Mouse (Mus musculus) midbrain, embryonic 11.5 days (tissue): ENCODE results near the gene Ahr. TPM values are rescaled to one million over a fixed set of nuclear protein-coding genes. Genes with fewer than 3 reads are reported as not detected.
A peak's percentile ranks its signal among the peaks of the same experiment; 100 is the strongest.

Experiments used
- ATAC-seq: fragments of 200-750 bp; cut with Nextera tagmentation; 2 replicates; pipeline ENCODE4 v1.8.0; 2017; ENCODE audit warnings: moderate TSS enrichment, moderate library complexity; ENCODE audit not compliant: low FRiP score
- DNase-seq: peaks from one replicate; pipeline ENCODE4 v3.0.0; 2015; ENCODE audit warnings: low spot score; ENCODE audit errors: missing footprints
- H3K27ac ChIP-seq: fragments of 300-500 bp; sonication (generic); 2 replicates; pipeline ENCODE4 v1.5.1; 2014; ENCODE audit warnings: low read depth, low read length
- H3K27me3 ChIP-seq: fragments of 300-500 bp; sonication (generic); 2 replicates; pipeline ENCODE4 v1.6.1; 2014; ENCODE audit warnings: mild to moderate bottlenecking, low read length, moderate library complexity, mixed read lengths; ENCODE audit not compliant: control insufficient read depth, insufficient read depth
- H3K36me3 ChIP-seq: fragments of 300-500 bp; sonication (generic); 2 replicates; pipeline ENCODE4 v1.6.1; 2014; ENCODE audit warnings: mild to moderate bottlenecking, low read length, moderate library complexity, mixed read lengths; ENCODE audit not compliant: control insufficient read depth, insufficient read depth
- H3K4me1 ChIP-seq: fragments of 300-500 bp; sonication (generic); 2 replicates; pipeline ENCODE4 v1.6.1; 2014; ENCODE audit warnings: low read length; ENCODE audit not compliant: control insufficient read depth, insufficient read depth
- H3K4me2 ChIP-seq: fragments of 300-500 bp; sonication (generic); 2 replicates; pipeline ENCODE4 v1.6.1; 2014; ENCODE audit warnings: mild to moderate bottlenecking, moderate library complexity
- H3K4me3 ChIP-seq: fragments of 300-500 bp; sonication (generic); 2 replicates; pipeline ENCODE4 v1.5.1; 2014; ENCODE audit warnings: low read depth, low read length
- H3K9ac ChIP-seq: fragments of 300-500 bp; sonication (generic); 2 replicates; pipeline ENCODE4 v1.6.1; 2014; ENCODE audit warnings: low read length
- H3K9me3 ChIP-seq: fragments of 300-500 bp; sonication (generic); 2 replicates; pipeline ENCODE4 v1.6.1; 2016; ENCODE audit warnings: low read length; ENCODE audit not compliant: control insufficient read depth
- WGBS: fragments of 180-500 bp; shearing (Covaris S2); extraction: QIAGEN DNeasy Blood & Tissue Kit; methylation state at CpG from one replicate; pipeline ENCODE4 v1.1.7; 2014; 5-methylcytosine and 5-hydroxymethylcytosine counted together
- polyA plus RNA-seq: library from polyadenylated mRNA; unstranded; fragments of >200 nt; fragmentation: Nextera tagmentation; extraction: Ambion mirVana; gene quantifications from 2 replicates; pipeline ENCODE4 v1.2.1, GENCODE M21; 2014

Gene Ahr
- polyA plus RNA-seq, result 2.0 and 2.1 TPM in 2 replicates

DNA sequence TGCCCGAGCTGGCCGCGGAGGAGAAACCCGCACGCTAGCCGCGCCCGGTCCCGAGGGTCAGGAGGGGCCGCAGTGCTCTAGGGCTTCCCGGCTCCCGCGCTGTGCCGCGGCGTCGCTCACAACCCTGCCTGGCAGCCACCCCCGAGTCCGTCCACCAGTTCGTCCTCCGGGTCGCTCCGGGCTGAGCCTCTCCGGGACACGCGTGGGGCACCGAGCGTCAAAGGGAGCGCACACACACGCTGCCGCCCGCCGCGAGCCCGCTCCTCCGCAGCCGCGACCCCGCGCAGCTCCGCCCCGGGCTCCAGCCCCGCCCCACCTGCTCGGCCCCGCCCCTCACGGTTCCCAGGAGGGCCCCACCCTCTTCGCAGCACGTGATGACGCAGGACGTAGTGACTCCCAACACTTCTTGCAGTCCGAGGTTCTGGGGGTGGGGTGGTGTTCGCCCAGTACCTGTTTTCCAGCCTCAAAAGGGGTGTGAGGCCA lies at the start of gene Ahr:
Gene Ahr, minus strand, starts transcription at position 285 of the 483 bp plus-strand sequence.
- H3K36me3 ChIP-seq, result no peaks in the 10 kb centered on the region
- H3K4me3 ChIP-seq, result peak within 1 kb of the TSS; percentile 70
- H3K4me2 ChIP-seq, result peak within 1 kb of the TSS; percentile 100
- WGBS, result under 1% methylated on average over 43 of the region's 52 CpGs
- H3K9me3 ChIP-seq, result no peaks in the 10 kb centered on the region
- H3K4me1 ChIP-seq, result peaks cover 4% of the 10 kb centered on the region; the same call in 1 of the 2 replicates
- H3K9ac ChIP-seq, result peak within 1 kb of the TSS; percentile 61
- H3K27me3 ChIP-seq, result peaks cover 7% of the 10 kb centered on the region
- ATAC-seq (peak; percentile 98), DNase-seq (peak; percentile 98)
- H3K27ac ChIP-seq, result no peak within 1 kb of the TSS

DNA sequence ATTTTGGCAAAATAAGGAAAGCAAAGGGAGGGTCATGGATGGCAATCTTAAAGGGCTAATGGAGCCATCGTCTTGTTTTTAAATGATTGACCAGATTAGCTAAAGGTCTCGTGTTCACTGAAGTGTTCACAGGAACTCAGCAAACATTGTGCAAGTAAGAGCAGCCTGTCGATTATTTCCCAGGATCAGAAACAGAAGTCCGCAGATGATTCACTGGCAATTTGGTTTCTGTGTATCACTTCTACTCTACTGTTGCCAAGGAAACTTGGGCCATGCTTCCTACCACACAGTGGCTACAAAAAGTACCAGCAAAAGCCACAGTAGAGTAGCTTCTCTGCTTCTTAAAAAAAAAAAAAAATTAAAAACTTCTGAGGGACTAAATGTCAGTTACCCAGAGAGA lies 44.0 kb upstream of the Ahr start:
- no peak overlapping the region for H3K27ac ChIP-seq
- 78% methylated on average over 4 of the region's 4 CpGs for WGBS
- ATAC-seq, result no peak

DNA sequence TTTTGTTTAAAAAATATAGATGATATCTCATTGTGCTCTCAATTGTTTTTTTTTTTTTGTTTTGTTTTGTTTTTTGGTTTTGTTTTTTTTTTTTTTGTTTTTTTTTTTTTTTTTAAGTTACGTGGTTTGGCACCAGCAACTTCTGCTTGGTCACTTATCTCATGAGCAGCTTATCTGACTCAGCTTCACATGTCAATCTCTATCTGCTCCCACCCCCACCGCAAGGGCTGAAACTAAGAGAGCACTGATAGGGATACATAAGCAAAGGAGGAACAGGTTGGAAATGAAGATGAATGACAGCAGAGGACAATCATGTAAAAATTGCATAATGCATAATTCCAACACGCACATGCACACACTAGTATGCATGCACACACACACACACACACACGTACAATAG lies 41.3 kb upstream of the Ahr start:
- WGBS, result 89% methylated on average over 4 of the region's 4 CpGs
- Histone ChIP-seq H3K27ac (no peak overlapping the region), H3K9me3 (no peaks in the 10 kb centered on the region), H3K4me3 (no peak overlapping the region), H3K36me3 (no peaks in the 10 kb centered on the region), H3K9ac (no peak overlapping the region), H3K27me3 (no peaks in the 10 kb centered on the region), H3K4me2 (no peak overlapping the region), H3K4me1 (no peaks in the 10 kb centered on the region)
- DNase-seq, result no peak
- no peak for ATAC-seq

More for the DNA sequence above, 44.0 kb upstream of the Ahr start:
- Histone ChIP-seq H3K4me2 (no peak overlapping the region), H3K9me3 (no peaks in the 10 kb centered on the region), H3K4me3 (no peak overlapping the region), H3K9ac (no peak overlapping the region), H3K27me3 (no peaks in the 10 kb centered on the region), H3K36me3 (no peaks in the 10 kb centered on the region), H3K4me1 (no peaks in the 10 kb centered on the region)
- peak; percentile 21 for DNase-seq

DNA sequence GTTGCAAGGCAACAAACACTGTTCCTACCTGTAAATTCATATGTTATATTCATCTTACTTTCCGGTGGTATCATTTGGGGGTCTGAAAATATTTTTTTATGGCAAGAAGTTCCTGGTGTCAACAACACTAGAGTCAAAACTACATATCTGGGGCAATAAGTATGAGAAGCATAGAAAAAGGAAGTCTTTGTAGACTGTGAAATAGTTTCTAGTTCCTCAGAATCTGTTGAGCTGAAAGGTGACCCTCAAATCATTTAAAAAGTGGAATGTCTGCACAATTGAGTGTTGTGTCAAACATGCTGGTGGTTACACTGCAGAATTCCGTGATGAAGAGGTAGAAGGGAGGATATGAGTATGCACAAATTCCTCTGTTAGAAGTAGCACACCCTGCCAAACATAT lies 38.9 kb upstream of the Ahr start:
- Histone ChIP-seq H3K4me3 (no peak overlapping the region), H3K36me3 (no peaks in the 10 kb centered on the region), H3K9ac (no peak overlapping the region), H3K27ac (no peak overlapping the region), H3K27me3 (no peaks in the 10 kb centered on the region), H3K9me3 (no peaks in the 10 kb centered on the region), H3K4me2 (no peak overlapping the region), H3K4me1 (no peaks in the 10 kb centered on the region)
- ATAC-seq (no peak), DNase-seq (peak; percentile 14)
- WGBS, result 85% methylated on average over 2 of the region's 2 CpGs

DNA sequence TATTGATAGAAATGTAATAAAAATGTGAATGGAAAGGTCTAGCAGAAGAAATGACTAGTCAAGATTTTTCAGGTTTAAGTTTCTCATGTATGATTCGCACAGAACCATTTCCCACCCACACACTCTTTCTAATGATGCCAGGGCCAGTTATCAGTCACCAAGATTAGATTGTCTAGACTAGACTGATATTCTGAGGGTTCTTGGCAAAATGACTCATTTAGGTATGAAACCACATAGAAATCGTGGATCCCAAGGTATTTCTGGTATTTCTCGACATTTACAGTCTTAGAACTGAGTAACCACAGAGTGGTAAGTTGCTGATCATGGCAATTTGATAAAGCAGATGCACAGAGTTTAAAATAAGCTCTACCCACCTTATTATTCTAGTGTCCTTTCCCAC lies 28.0 kb upstream of the Ahr start:
- no peaks in the 10 kb centered on the region for H3K27me3 ChIP-seq
- H3K36me3 ChIP-seq, result no peaks in the 10 kb centered on the region
- H3K4me2 ChIP-seq, result no peak overlapping the region
- H3K27ac ChIP-seq, result no peak overlapping the region
- DNase-seq (no peak), ATAC-seq (no peak)
- H3K4me1 ChIP-seq, result no peaks in the 10 kb centered on the region
- no peak overlapping the region for H3K9ac ChIP-seq
- 94% methylated on average over 3 of the region's 3 CpGs for WGBS
- H3K4me3 ChIP-seq, result no peak overlapping the region
- no peaks in the 10 kb centered on the region for H3K9me3 ChIP-seq

DNA sequence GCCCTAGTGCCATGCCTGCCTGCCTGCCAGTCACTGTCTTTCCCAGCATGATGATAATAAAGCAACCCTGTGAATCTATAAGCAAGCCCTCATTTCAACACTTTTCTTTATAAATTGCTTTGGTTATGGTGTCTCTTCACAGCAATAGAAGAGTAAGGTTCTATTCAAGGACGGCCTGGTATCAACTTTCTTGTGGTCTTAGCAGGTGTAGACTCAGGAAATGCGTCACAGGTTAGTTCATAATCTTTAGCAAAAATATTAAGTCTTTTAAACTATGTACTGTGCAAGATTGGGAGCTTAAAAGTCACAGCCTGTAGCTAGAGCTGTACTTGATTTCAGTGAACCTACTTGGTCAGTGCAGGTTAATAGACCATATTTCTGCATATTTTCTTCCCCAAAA lies 24.0 kb upstream of the Ahr start:
- H3K4me1 ChIP-seq, result no peaks in the 10 kb centered on the region
- 82% methylated on average over 2 of the region's 2 CpGs for WGBS
- no peak overlapping the region for H3K9ac ChIP-seq
- DNase-seq (no peak), ATAC-seq (no peak)
- H3K4me2 ChIP-seq, result no peak overlapping the region
- H3K27me3 ChIP-seq, result no peaks in the 10 kb centered on the region
- no peaks in the 10 kb centered on the region for H3K9me3 ChIP-seq
- H3K27ac ChIP-seq, result no peak overlapping the region
- no peaks in the 10 kb centered on the region for H3K36me3 ChIP-seq
- no peak overlapping the region for H3K4me3 ChIP-seq

DNA sequence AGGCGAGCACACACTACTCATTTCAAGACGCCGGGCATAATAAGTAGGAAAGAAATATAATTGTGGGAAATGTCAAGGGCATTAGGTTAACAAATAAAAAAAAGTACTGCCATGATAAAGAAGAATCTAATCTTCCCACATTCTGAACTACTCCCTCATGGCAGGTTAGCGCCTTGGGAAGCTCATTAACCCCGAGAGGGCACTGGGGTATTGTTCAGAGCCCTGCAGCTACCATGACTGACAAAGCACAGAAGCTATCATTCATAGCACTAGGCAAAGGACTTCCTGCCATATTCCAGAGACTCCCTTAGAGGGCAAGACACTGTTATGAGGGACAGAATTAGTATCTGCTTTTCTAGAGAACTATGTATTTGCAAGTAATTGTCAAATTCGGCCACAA lies 21.1 kb upstream of the Ahr start:
- WGBS, result 82% methylated on average over 6 of the region's 6 CpGs
- Histone ChIP-seq H3K27me3 (no peaks in the 10 kb centered on the region), H3K36me3 (no peaks in the 10 kb centered on the region), H3K9me3 (no peaks in the 10 kb centered on the region), H3K9ac (no peak overlapping the region), H3K27ac (no peak overlapping the region), H3K4me2 (no peak overlapping the region), H3K4me1 (no peaks in the 10 kb centered on the region), H3K4me3 (no peak overlapping the region)
- DNase-seq (no peak), ATAC-seq (no peak)

DNA sequence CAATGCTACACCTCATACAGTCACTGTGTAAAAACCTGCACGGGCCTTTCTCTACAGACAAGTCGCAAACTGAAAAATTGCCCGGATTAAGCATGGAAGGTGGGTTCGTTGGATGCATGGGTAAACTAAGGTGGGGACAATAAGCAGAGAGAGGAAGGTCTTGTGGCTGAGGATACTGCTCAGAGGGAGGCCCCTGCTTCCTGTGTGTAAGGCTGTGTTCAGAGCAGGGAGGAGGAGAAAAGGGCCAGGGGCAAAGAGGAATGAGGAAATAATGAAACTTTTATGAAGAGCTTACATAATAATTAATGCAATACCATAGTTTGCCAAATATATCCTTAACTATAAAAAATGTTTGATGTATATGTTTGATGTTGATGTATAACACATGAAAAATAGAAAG lies 19.5 kb upstream of the Ahr start:
- Histone ChIP-seq H3K36me3 (no peaks in the 10 kb centered on the region), H3K4me3 (no peak overlapping the region), H3K4me2 (no peak overlapping the region), H3K4me1 (no peaks in the 10 kb centered on the region), H3K27ac (no peak overlapping the region), H3K27me3 (no peaks in the 10 kb centered on the region), H3K9ac (no peak overlapping the region), H3K9me3 (no peaks in the 10 kb centered on the region)
- DNase-seq (no peak), ATAC-seq (no peak)
- 89% methylated on average over 4 of the region's 4 CpGs for WGBS

DNA sequence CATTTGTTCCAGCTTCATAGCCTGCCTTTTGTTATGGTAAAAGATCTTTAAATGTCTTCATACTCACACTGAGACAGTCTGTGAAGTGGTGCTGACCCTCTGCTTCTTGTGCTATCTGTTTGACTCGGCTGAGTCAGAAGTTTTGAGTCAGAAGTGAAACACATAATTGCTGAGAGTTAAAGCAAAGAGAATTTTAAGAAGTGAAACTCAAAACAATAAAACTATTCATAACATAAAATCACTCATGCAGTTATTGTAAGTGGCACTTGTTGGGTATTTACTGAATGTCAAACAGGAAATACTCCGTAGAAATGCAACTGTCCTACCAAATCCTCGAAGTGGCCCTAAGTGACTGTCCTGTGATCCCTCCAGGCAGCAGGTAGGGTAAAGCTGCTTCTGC lies 18.3 kb upstream of the Ahr start:
- Histone ChIP-seq H3K4me3 (no peak overlapping the region), H3K4me1 (no peaks in the 10 kb centered on the region), H3K27ac (no peak overlapping the region), H3K27me3 (no peaks in the 10 kb centered on the region), H3K4me2 (no peak overlapping the region), H3K9ac (no peak overlapping the region), H3K9me3 (no peaks in the 10 kb centered on the region), H3K36me3 (no peaks in the 10 kb centered on the region)
- DNase-seq (no peak), ATAC-seq (no peak)
- WGBS, result 83% methylated on average over 3 of the region's 3 CpGs

DNA sequence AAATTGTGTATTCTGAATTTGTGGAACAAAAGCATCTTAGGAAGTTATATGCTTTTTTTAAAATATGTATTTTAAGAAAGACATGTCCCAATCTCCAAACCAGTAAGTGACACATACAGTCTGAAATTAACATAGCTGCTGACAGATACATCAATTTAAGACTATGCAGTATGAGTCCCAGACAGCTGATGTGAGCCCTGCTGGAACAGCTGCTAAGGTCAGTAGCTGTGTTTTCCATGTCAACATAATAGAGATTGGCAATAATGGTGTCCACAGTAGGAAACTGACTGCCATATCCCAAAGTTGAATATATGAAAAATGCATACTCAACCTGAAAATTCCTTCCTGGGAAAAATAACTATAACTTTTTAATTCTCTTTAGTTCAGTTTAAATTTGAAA lies 15.5 kb upstream of the Ahr start:
- DNase-seq, result no peak
- Histone ChIP-seq H3K4me3 (no peak overlapping the region), H3K36me3 (no peaks in the 10 kb centered on the region), H3K9me3 (no peaks in the 10 kb centered on the region), H3K4me2 (no peak overlapping the region), H3K4me1 (no peaks in the 10 kb centered on the region), H3K9ac (no peak overlapping the region), H3K27me3 (no peaks in the 10 kb centered on the region), H3K27ac (no peak overlapping the region)
- no peak for ATAC-seq
